Mouse (Mus musculus) stomach, postnatal 0 days (tissue): ENCODE results near the gene Rps6ka5. TPM values are rescaled to one million over a fixed set of nuclear protein-coding genes. Genes with fewer than 3 reads are reported as not detected.

Experiments used
- ATAC-seq: fragments of 200-750 bp; cut with Nextera tagmentation; 2 replicates; pipeline ENCODE4 v1.8.0; 2017; ENCODE audit not compliant: low FRiP score, low TSS enrichment
- DNase-seq: peaks from one replicate; pipeline ENCODE4 v3.0.0-alpha.2; 2016; ENCODE audit warnings: low spot score
- H3K27ac ChIP-seq: fragments of 300-500 bp; sonication (generic); replicated peaks from 2 replicates; pipeline ENCODE4 v1.5.1; 2014; ENCODE audit warnings: mild to moderate bottlenecking, control low read depth
- H3K27me3 ChIP-seq: fragments of 300-500 bp; sonication (generic); 2 replicates; pipeline ENCODE4 v1.6.1; 2014; ENCODE audit warnings: low read length; ENCODE audit not compliant: control insufficient read depth, insufficient read depth
- H3K36me3 ChIP-seq: fragments of 300-500 bp; sonication (generic); 2 replicates; pipeline ENCODE4 v1.6.1; 2014; ENCODE audit warnings: low read length, mixed read lengths; ENCODE audit not compliant: control insufficient read depth, insufficient read depth
- H3K4me1 ChIP-seq: fragments of 300-500 bp; sonication (generic); replicated peaks from 2 replicates; pipeline ENCODE4 v1.6.1; 2014; ENCODE audit warnings: antibody characterized with exemption; ENCODE audit not compliant: control insufficient read depth, insufficient read depth
- H3K4me2 ChIP-seq: fragments of 300-500 bp; sonication (generic); replicated peaks from 2 replicates; pipeline ENCODE4 v1.6.1; 2014; ENCODE audit warnings: low read depth, mild to moderate bottlenecking, control low read depth, moderate library complexity
- H3K4me3 ChIP-seq: fragments of 300-500 bp; sonication (generic); 2 replicates; pipeline ENCODE4 v1.5.1; 2014; ENCODE audit warnings: low read depth, low read length, control low read depth
- H3K9ac ChIP-seq: fragments of 300-500 bp; sonication (generic); 2 replicates; pipeline ENCODE4 v1.6.1; 2014; ENCODE audit warnings: mild to moderate bottlenecking, low read length, control low read depth, mixed read lengths
- H3K9me3 ChIP-seq: fragments of 300-500 bp; sonication (generic); 2 replicates; pipeline ENCODE4 v1.6.1; 2016; ENCODE audit warnings: low read length; ENCODE audit not compliant: control insufficient read depth
- CTCF ChIP-seq: IDR thresholded peaks from 2 replicates; pipeline ENCODE4 v1.5.1; 2016; ENCODE audit warnings: antibody characterized with exemption, low read depth, mild to moderate bottlenecking, moderate library complexity
- EP300 ChIP-seq: optimal IDR thresholded peaks from 2 replicates; pipeline ENCODE3; 2016; ENCODE audit warnings: antibody characterized with exemption
- WGBS: fragments of 180-500 bp; shearing (Covaris S2); extraction: QIAGEN DNeasy Blood & Tissue Kit; methylation state at CpG from one replicate; pipeline ENCODE4 v1.1.7; 2014; 5-methylcytosine and 5-hydroxymethylcytosine counted together
- polyA plus RNA-seq: library from polyadenylated mRNA; unstranded; fragments of >200 nt; fragmentation: Nextera tagmentation; extraction: Ambion mirVana; gene quantifications from 2 replicates; pipeline ENCODE4 v1.2.1, GENCODE M21; 2015

Rps6ka5 gene
- polyA plus RNA-seq, 1 experiment from 2014 or later: 1.4 TPM

DNA sequence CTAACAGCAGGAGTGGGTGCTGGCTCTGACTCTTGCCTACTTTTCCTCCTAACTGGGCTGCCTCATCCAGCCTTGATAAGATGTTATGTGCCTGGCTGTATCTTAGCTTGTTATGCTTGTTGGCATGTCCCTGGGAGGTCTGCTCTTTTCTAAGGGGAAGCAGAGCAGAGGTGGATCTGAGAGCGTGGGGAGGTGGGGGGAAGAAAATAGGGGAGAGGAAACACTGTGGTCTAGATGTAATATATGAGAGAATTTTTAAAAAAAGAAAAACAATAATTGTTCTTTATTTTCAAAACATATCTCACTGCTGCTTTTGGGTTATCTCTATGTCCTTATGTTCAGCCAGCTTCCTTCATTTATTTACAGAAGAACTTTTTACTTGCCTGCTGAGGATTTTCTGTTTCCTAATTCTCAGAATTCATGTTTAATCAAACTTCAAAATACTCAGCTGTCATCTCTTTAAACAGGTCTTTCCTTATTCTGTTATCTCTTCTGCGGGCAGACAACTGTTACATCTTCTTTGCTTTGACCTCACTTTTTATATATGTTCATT lies 56.1 kb downstream of the Rps6ka5 start:
- WGBS: 92% methylated on average over 2 of the region's 2 CpGs
- H3K4me3 ChIP-seq: no peak overlapping the region
- no peak overlapping the region for H3K4me2 ChIP-seq
- no peaks in the 10 kb centered on the region; the same call in 1 of the 2 replicates for H3K36me3 ChIP-seq
- H3K9ac ChIP-seq: no peak overlapping the region
- H3K27ac ChIP-seq: no peak overlapping the region
- H3K9me3 ChIP-seq: no peaks in the 10 kb centered on the region
- H3K4me1 ChIP-seq: no peaks in the 10 kb centered on the region
- TF ChIP-seq EP300 (no peak), CTCF (no peak)
- no peak for DNase-seq
- ATAC-seq: no peak
- no peaks in the 10 kb centered on the region for H3K27me3 ChIP-seq

DNA sequence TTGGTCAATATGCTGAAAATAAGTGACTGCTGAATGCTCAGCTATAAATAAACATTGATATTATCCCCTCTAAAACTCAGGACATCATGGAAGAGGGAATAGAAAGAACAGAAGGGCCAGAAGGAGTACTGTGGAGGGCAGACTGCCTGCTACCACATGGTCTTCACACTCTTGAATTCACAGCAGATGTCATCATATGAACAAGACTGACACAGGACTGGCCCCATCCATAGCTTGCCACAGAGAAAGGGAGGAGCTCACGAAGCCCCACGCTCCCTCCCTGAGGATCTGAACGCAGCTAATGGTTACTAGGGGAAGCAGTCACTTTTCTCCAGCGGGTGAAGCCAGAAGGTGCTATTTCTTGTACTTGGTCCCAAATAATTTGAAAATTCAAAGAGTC lies 61.5 kb downstream of the Rps6ka5 start:
- no peak for DNase-seq
- 74% methylated on average over 4 of the region's 4 CpGs for WGBS
- H3K27me3 ChIP-seq: no peaks in the 10 kb centered on the region
- no peaks in the 10 kb centered on the region for H3K36me3 ChIP-seq
- no peaks in the 10 kb centered on the region for H3K9me3 ChIP-seq
- H3K4me1 ChIP-seq: no peaks in the 10 kb centered on the region
- H3K4me2 ChIP-seq: no peak overlapping the region
- H3K9ac ChIP-seq: no peak overlapping the region
- no peak for TF ChIP-seq EP300
- no peak for TF ChIP-seq CTCF
- H3K4me3 ChIP-seq: no peak overlapping the region
- no peak for ATAC-seq
- H3K27ac ChIP-seq: no peak overlapping the region

DNA sequence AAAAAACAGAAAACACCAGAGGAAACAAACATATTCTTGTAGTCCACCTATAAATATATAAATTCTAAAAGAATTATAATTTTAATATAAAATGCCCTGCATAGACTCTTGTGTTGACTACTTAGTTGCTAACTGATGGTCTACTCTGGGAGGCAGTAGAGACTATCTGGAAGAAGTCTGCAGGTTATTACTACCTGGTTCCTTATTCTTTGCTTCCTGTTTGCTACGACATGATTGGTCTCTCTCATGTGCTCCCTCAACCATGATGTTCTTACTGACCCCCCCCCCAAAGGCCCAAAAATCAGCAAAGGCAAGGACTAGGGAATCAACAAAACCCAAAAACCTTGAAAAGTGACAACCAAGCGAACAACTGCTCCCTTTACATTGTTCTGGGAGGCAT lies 66.7 kb downstream of the Rps6ka5 start:
- no peak for DNase-seq
- Histone ChIP-seq H3K4me2 (no peak overlapping the region), H3K27me3 (no peaks in the 10 kb centered on the region), H3K36me3 (no peaks in the 10 kb centered on the region), H3K9ac (no peak overlapping the region), H3K9me3 (no peaks in the 10 kb centered on the region), H3K4me1 (no peaks in the 10 kb centered on the region), H3K4me3 (no peak overlapping the region), H3K27ac (no peak overlapping the region)
- no peak for TF ChIP-seq CTCF
- no peak for TF ChIP-seq EP300
- ATAC-seq: no peak
- 86% methylated on average over 2 of the region's 2 CpGs for WGBS

DNA sequence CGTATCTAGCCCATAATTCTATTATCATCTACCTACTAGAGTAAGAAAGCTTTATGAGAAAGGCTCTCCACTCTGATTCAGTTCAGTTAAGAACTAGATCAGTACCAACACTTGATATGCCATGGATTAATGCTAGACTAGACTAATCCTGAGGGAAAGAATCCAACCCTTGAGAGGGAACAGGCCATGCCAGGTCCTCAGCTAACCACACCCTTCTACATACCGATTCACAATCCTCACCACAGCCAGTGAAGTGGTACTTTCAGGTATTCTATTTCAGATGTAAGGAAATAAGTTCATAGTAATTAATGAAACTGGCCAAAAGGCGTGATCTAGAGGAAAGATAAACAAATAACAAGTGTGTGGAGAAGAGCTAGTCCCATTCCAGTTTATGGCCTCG lies 70.8 kb downstream of the Rps6ka5 start:
- Histone ChIP-seq H3K4me3 (no peak overlapping the region), H3K36me3 (no peaks in the 10 kb centered on the region), H3K27ac (no peak overlapping the region), H3K9me3 (no peaks in the 10 kb centered on the region), H3K27me3 (no peaks in the 10 kb centered on the region), H3K9ac (no peak overlapping the region), H3K4me2 (no peak overlapping the region), H3K4me1 (no peaks in the 10 kb centered on the region)
- no peak for ATAC-seq
- 84% methylated on average over 4 of the region's 4 CpGs for WGBS
- no peak for TF ChIP-seq CTCF
- TF ChIP-seq EP300: no peak
- no peak for DNase-seq

DNA sequence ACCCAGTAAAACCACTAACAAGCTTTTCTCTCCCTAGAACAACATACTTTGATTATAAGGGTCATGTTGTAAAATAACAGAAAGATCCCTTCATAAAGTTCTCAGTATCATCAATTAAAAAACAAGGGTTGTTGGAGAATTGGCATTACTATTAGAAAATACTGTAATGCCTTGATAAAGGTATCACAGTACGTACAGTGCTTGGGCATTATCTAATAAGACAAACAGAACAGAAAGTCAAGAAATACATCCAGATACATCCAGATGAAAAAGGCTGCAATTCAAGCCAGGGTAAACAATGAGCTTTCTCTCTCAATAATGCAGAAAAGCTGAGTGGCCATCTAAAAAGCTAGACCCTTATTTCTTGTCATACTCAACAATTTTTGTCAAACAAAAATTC lies 84.8 kb downstream of the Rps6ka5 start:
- no peaks in the 10 kb centered on the region for H3K36me3 ChIP-seq
- H3K4me3 ChIP-seq: no peak overlapping the region

DNA sequence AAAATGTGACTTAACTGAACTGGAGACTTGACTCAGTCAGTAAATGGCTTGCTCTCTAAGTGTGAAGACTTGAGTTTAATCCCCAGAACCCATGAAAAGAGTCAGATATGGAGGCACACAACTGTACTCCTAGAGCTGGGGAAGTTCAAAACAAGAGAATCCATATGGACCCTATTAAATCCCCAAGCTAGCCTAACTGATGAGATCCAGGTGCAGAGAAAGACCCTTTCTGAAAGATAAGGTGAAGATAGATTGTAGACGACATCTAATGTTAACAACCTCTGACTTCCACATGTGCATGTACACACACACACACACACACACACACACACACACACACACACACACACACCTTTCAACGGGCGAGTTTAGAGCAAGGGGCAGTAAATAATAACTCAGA lies 86.1 kb downstream of the Rps6ka5 start:
- H3K27ac ChIP-seq: no peak overlapping the region
- no peak for DNase-seq
- 49% methylated on average over 3 of the region's 3 CpGs for WGBS
- H3K36me3 ChIP-seq: no peaks in the 10 kb centered on the region
- no peak overlapping the region for H3K9ac ChIP-seq
- no peaks in the 10 kb centered on the region for H3K9me3 ChIP-seq
- ATAC-seq: no peak
- H3K27me3 ChIP-seq: no peaks in the 10 kb centered on the region
- no peaks in the 10 kb centered on the region for H3K4me1 ChIP-seq
- H3K4me2 ChIP-seq: no peak overlapping the region
- TF ChIP-seq EP300 (no peak), CTCF (no peak)
- H3K4me3 ChIP-seq: no peak overlapping the region

More for the DNA sequence above, 84.8 kb downstream of the Rps6ka5 start:
- Histone ChIP-seq H3K4me2 (no peak overlapping the region), H3K27me3 (no peaks in the 10 kb centered on the region), H3K27ac (no peak overlapping the region), H3K4me1 (no peaks in the 10 kb centered on the region), H3K9me3 (no peaks in the 10 kb centered on the region), H3K9ac (no peak overlapping the region)
- WGBS: 75% methylated on average over 1 of the region's 1 CpGs
- ATAC-seq: no peak
- DNase-seq: no peak
- TF ChIP-seq EP300 (no peak), CTCF (no peak)
